Mouse (Mus musculus) embryonic facial prominence, embryonic 12.5 days (tissue): ENCODE data around the gene Ska2. TPM values are rescaled to one million over a fixed set of nuclear protein-coding genes. Genes with fewer than 3 reads are reported as not detected.

ENCODE experiments used
- ATAC-seq: fragments of 200-750 bp; cut with Nextera tagmentation; 2 replicates; pipeline ENCODE4 v1.8.0; 2017; ENCODE audit not compliant: insufficient number of reproducible peaks, insufficient read depth, low FRiP score, low TSS enrichment
- H3K27ac ChIP-seq: fragments of 300-500 bp; sonication (generic); 2 replicates; pipeline ENCODE4 v1.5.1; 2016; ENCODE audit warnings: mild to moderate bottlenecking
- H3K27me3 ChIP-seq: fragments of 300-500 bp; sonication (generic); 2 replicates; pipeline ENCODE4 v1.6.1; 2016; ENCODE audit warnings: mild to moderate bottlenecking, moderate library complexity
- H3K36me3 ChIP-seq: fragments of 300-500 bp; sonication (generic); 2 replicates; pipeline ENCODE4 v1.6.1; 2016; ENCODE audit warnings: mild to moderate bottlenecking
- H3K4me1 ChIP-seq: fragments of 300-500 bp; sonication (generic); 2 replicates; pipeline ENCODE4 v1.6.1; 2016
- H3K4me2 ChIP-seq: fragments of 300-500 bp; sonication (generic); replicated peaks from 2 replicates; pipeline ENCODE4 v1.6.1; 2016; ENCODE audit warnings: mild to moderate bottlenecking, moderate library complexity
- H3K4me3 ChIP-seq: fragments of 300-500 bp; sonication (generic); 2 replicates; pipeline ENCODE4 v1.5.1; 2016; ENCODE audit warnings: mild to moderate bottlenecking
- H3K9ac ChIP-seq: fragments of 300-500 bp; sonication (generic); 2 replicates; pipeline ENCODE4 v1.6.1; 2016; ENCODE audit warnings: mild to moderate bottlenecking, moderate library complexity
- H3K9me3 ChIP-seq: fragments of 300-500 bp; sonication (generic); 2 replicates; pipeline ENCODE4 v1.6.1; 2016; ENCODE audit warnings: mild to moderate bottlenecking, moderate library complexity
- WGBS: fragments of 180-500 bp; shearing (Covaris S2); methylation state at CpG from one replicate; pipeline ENCODE4 v1.1.7; 2016; 5-methylcytosine and 5-hydroxymethylcytosine counted together
- polyA plus RNA-seq: library from polyadenylated mRNA; unstranded; fragments of >200 nt; fragmentation: Nextera tagmentation; extraction: Ambion mirVana; gene quantifications from 2 replicates; pipeline ENCODE4 v1.2.1, GENCODE M21; 2016

The Ska2 gene
- 97.0 and 105 TPM in 2 replicates for polyA plus RNA-seq

DNA sequence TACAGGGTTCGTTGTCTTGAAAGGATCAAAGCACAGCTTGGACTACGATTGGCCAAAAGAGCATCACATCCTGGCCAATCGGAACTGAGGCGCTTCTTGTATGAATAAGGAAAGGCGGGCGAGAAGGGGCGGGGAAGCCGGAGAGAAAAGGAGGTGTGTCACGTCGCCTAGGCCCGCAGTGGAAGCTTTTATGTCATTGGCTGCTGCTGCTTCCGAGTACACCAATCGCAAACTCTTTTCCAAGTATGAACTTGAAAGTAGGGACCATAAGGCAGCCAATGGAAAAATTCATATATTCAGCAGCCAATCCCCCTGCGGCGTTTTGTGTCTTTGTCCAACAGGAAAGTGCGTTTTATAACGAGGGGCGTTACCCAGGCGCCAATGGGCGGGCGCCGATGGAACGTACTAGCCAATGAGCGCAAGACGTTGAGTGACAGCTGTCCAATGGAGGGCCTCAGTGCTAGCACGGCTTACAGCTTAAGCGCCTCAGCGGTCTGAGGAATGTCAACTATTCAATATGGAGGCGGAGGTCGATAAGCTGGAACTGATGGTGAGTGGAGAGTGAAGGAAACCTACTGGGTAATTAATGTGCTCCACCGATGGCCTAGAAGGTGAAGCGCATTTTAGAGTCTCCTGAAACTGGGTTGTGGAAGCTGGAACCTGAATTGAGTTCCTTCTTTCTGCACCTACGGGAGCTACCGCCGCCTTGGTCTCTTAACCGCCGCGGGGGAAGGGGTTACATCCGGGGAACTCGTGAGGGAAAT is at the start of gene Ska2:
TSS of gene Ska2 (plus strand) at position 480 of the 764 bp plus-strand sequence.
- Histone ChIP-seq H3K27me3 (no peaks in the 10 kb centered on the region), H3K36me3 (peaks cover 34% of the 10 kb centered on the region), H3K27ac (peak within 1 kb of the TSS; percentile 98), H3K9ac (peak within 1 kb of the TSS; percentile 99), H3K4me2 (peak within 1 kb of the TSS; percentile 60), H3K9me3 (no peaks in the 10 kb centered on the region), H3K4me3 (peak within 1 kb of the TSS; percentile 95), H3K4me1 (peaks cover 31% of the 10 kb centered on the region)
- WGBS: under 1% methylated on average over 40 of the region's 40 CpGs
- peak; percentile 99 for ATAC-seq

DNA sequence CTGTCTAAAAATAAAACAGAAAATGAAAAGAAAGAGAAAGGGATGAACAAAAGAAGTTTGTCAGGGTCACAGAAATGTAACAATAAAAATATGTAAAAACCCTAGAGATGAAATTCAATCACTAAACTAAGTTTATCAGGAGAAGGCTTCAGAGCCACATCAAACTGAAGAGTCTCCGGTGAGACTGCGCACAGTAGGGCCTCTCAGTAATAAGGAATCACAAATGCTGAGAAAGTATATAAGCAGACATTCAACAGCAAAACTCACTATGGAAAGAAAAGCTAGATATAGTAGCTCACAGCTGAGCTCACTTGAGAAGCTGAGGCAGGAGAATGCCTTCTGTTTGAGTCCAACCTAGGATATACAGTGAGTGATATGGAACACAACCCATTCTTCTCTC is 48.6 kb upstream of the Ska2 start:
- H3K4me3 ChIP-seq: no peak overlapping the region
- ATAC-seq: no peak

DNA sequence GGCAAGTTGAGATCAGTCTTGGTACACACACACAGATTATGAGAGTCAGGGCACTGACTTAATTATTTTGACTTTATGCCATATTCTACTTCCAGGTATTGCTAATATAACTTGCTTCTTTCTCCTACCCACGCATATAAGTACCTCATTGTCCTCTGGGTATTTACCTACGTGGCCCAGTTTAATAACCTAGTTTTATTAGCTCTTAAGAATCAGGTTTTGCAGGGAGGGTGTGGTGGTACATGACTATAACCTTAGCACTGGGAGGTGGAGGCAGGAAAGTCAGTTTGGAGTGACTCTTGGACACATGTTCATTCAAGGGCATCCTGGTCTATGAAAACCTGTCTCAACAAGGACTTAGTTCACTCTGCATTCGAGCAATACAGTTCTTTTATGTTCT is 46.9 kb upstream of the Ska2 start:
- H3K36me3 ChIP-seq: peaks cover 3% of the 10 kb centered on the region; the same call in 1 of the 2 replicates
- ATAC-seq: no peak
- H3K4me2 ChIP-seq: no peak overlapping the region
- no peaks in the 10 kb centered on the region for H3K9me3 ChIP-seq
- no peak overlapping the region for H3K9ac ChIP-seq
- no peak overlapping the region for H3K4me3 ChIP-seq
- no peaks in the 10 kb centered on the region for H3K4me1 ChIP-seq
- 73% methylated on average over 3 of the region's 3 CpGs for WGBS
- no peaks in the 10 kb centered on the region for H3K27me3 ChIP-seq
- H3K27ac ChIP-seq: no peak overlapping the region

More for the DNA sequence above, 48.6 kb upstream of the Ska2 start:
- Histone ChIP-seq H3K9ac (no peak overlapping the region), H3K4me2 (no peak overlapping the region), H3K36me3 (peaks cover 8% of the 10 kb centered on the region), H3K4me1 (no peaks in the 10 kb centered on the region), H3K27me3 (no peaks in the 10 kb centered on the region), H3K9me3 (no peaks in the 10 kb centered on the region), H3K27ac (no peak overlapping the region)
- WGBS: 90% methylated on average over 2 of the region's 2 CpGs

DNA sequence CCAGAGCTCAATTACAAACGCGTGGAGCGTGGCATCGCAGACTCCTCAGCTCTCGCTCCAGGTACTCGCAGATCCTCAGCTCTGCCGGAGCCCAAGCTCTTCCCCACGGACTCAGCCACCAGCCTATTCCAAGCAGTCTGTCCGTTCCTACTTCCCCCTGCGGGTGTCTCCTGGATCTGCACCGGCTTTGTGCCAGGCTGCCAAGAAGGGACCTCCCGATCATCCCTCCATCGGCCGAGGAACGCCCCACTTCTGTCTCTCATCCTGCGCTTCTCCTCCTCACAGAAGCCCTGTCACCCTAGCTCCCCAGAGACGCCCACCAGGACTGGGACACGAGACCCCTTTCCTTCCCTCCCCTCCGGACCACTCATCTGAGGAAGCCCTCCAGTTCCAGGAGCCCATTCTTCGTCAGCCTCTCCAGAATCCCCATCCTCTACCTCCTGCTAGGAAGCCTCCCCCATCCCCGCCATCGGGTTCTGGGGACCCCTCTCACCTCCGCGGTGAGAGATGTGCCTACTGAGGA is 35.6 kb upstream of the Ska2 start:
- peak overlapping the region; percentile 77 for H3K9ac ChIP-seq
- H3K4me3 ChIP-seq: peak overlapping the region; percentile 58
- H3K27me3 ChIP-seq: no peaks in the 10 kb centered on the region
- H3K4me2 ChIP-seq: peak overlapping the region; percentile 82
- ATAC-seq: peak; percentile 73; the same call in 1 of the 2 replicates
- WGBS: under 1% methylated on average over 24 of the region's 24 CpGs
- peaks cover 15% of the 10 kb centered on the region for H3K36me3 ChIP-seq
- H3K9me3 ChIP-seq: no peaks in the 10 kb centered on the region
- peaks cover 4% of the 10 kb centered on the region; the same call in 1 of the 2 replicates for H3K4me1 ChIP-seq
- peak overlapping the region; percentile 81 for H3K27ac ChIP-seq

DNA sequence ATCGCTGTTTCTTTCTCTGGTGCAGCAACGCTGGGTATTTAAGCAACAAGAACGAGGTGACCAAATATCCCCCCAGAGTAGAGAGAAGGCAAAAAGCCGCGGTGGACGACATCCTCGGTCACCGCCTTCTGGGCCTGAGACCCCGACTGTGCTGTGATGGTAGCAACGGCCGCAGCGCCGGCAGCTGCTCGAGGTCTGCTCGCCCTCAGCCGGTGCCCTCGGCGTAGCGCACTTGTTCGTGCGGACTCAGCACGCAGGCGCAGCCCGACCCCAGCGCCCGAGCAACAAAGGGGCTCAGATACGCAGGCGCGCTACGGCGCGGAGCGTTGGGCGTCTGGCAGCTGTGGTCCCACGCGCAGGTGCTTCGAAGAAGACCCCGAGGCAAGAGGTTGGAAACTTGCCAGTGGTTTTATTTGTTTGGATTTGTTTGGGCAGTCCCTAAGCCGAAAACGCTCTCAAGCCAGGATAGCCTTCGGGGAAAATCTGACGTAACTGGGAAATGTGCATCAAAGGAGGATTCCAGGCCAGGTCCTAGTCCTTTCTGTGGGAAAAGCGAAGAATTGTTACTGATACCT is 35.1 kb upstream of the Ska2 start, which contains the start of gene Gdpd1:
TSS of gene Gdpd1 (minus strand) at position 197 of the 575 bp plus-strand sequence.
- peaks cover 17% of the 10 kb centered on the region for H3K36me3 ChIP-seq
- WGBS: 2% methylated on average over 43 of the region's 43 CpGs
- H3K9ac ChIP-seq: peak within 1 kb of the TSS; percentile 77
- no peaks in the 10 kb centered on the region for H3K27me3 ChIP-seq
- peak within 1 kb of the TSS; percentile 58 for H3K4me3 ChIP-seq
- peaks cover 4% of the 10 kb centered on the region; the same call in 1 of the 2 replicates for H3K4me1 ChIP-seq
- peak; percentile 88 for ATAC-seq
- no peaks in the 10 kb centered on the region for H3K9me3 ChIP-seq
- peak within 1 kb of the TSS; percentile 81 for H3K27ac ChIP-seq
- H3K4me2 ChIP-seq: peak within 1 kb of the TSS; percentile 82

DNA sequence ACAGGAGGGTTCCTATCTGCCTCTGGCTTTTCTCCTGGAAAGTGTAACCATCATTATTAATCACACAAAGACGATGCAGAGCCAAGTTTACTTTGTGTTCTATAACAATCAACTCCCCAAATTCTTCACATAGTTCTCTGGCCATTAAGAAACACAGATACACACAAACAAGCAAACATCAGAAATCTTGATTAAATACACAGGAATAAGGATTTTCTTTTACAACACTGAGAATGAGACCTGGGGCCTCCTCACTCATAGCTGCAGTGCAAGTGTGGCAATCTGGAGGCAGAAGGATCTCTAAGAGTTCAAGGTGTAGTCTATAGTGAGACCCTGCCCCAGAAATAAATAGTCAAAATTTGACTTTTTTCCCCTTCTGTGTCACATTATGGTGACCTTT is 25.3 kb upstream of the Ska2 start:
- Histone ChIP-seq H3K4me2 (no peak overlapping the region), H3K9ac (no peak overlapping the region), H3K4me1 (peaks cover 24% of the 10 kb centered on the region), H3K27ac (no peak overlapping the region), H3K9me3 (no peaks in the 10 kb centered on the region), H3K27me3 (no peaks in the 10 kb centered on the region), H3K36me3 (peaks cover 49% of the 10 kb centered on the region), H3K4me3 (no peak overlapping the region)
- 80% methylated on average over 1 of the region's 1 CpGs for WGBS
- no peak for ATAC-seq

DNA sequence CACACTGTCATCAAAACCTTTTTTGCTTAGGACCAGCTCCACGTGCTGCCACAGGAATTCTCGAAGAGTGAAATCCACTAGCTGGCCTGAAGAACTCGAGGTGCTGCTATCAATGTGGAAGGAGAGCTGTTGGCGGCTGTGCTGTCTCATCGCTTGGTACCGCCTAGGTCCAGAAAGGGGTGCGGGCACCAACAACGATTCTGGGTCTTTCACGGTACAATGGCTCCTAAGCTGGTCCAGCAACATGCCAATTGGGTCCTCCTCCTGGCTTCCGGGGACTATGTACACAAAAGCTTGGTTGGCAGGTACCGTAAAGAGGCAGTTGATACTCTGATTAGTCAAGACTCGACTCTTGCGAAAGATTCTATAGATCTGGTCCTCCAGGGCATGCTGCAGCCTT is 23.6 kb upstream of the Ska2 start:
- 90% methylated on average over 13 of the region's 13 CpGs for WGBS

DNA sequence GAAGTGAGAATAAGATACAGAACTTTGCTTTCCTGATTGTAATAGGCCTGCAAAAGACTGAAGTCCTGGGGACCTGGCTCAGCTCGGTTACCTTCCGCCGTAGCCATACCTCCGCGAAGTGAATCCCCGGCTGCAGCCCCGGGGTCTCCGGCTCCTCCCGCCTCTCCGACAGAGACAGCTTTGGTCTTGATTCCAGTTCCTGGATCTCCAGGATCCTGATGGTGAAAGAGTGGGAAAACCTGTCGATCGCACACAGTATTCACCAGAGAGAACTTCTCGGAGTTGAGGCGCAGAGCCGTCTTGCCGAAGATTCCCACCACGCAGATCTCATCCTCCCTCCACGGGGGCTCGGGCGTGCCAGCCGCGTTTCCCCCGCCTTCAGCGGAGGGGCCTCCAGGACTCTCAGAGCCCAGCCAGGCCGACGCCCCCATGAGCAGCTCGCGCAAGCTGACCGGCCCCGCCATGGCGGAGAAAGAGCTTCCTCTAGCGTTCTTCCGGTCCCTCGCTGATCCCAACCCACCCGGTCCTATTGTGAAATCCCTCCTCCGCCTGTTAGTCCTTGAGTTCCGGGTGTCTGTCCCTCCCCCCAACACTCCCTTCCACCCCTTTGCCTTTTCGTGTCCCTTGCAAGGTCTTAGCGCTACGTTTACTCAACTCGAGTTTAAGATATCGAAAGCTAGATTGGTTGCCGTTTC is 22.6 kb upstream of the Ska2 start, which contains the start of gene Smg8:
TSS of gene Smg8 (minus strand) at position 485 of the 695 bp plus-strand sequence.
- Histone ChIP-seq H3K9me3 (no peaks in the 10 kb centered on the region), H3K4me2 (peak within 1 kb of the TSS; percentile 97), H3K36me3 (peaks cover 38% of the 10 kb centered on the region), H3K4me3 (peak within 1 kb of the TSS; percentile 94), H3K27ac (peak within 1 kb of the TSS; percentile 74), H3K4me1 (peaks cover 24% of the 10 kb centered on the region), H3K9ac (peak within 1 kb of the TSS; percentile 94), H3K27me3 (no peaks in the 10 kb centered on the region)
- 0 out of 2 replicates have a peak, but pooled peaks have one; percentile 74 for ATAC-seq
- under 1% methylated on average over 42 of the region's 43 CpGs for WGBS

More for the DNA sequence above, 23.6 kb upstream of the Ska2 start:
- peaks cover 24% of the 10 kb centered on the region for H3K4me1 ChIP-seq
- no peak overlapping the region for H3K27ac ChIP-seq
- no peaks in the 10 kb centered on the region for H3K27me3 ChIP-seq
- H3K9me3 ChIP-seq: no peaks in the 10 kb centered on the region
- H3K9ac ChIP-seq: peak overlapping the region; percentile 94
- H3K4me3 ChIP-seq: peak overlapping the region; percentile 94
- peaks cover 40% of the 10 kb centered on the region for H3K36me3 ChIP-seq
- H3K4me2 ChIP-seq: peak overlapping the region; percentile 97
- ATAC-seq: no peak

DNA sequence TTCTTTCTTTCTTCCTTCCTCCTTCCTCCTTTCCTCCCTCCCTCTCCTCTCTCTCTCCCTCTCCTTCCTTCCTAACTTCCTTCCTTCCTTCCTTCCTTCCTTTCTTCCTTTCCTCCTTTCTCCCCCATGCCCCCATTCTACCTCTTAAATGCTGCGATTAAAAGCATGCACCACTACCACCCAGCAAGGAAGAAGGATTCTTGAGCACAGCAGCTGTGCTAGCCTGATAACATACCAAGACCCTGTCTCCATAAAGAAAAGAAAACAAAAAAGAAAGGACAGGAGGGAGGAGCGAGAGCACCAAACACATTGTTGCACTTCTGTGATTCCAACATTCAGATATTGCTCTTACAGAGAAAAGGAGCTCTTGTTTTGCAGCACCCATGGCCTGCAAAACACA is 21.9 kb upstream of the Ska2 start:
- Histone ChIP-seq H3K9ac (peak overlapping the region; percentile 94; the same call in 1 of the 2 replicates), H3K27me3 (no peaks in the 10 kb centered on the region), H3K4me3 (peak overlapping the region; percentile 94), H3K4me1 (peaks cover 24% of the 10 kb centered on the region), H3K27ac (peak overlapping the region; percentile 74; the same call in 1 of the 2 replicates), H3K36me3 (peaks cover 38% of the 10 kb centered on the region), H3K4me2 (peak overlapping the region; percentile 97), H3K9me3 (no peaks in the 10 kb centered on the region)
- 72% methylated on average over 2 of the region's 2 CpGs for WGBS
- no peak for ATAC-seq

DNA sequence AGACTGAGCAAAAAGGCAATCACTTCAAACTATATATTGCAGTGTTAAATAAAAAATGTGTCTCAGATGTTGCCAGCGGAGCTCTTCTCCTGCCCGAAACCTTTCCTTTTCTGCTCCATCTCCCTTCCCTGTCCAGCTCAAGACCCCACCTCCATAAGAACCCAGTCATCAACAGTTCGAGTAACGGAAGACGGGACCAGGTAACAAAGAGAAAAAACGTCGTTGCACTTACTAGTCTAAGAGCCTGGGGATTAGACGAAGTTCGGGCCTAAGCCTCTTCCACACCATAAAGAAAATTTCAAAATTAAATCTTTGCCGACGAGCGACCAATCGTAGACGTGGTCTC is 652 bp upstream of the Ska2 start, which contains the start of gene Prr11:
TSS of gene Prr11 (minus strand) at position 300 of the 346 bp plus-strand sequence.
- no peak for ATAC-seq
- Histone ChIP-seq H3K27me3 (no peaks in the 10 kb centered on the region), H3K9me3 (no peaks in the 10 kb centered on the region), H3K4me3 (peak within 1 kb of the TSS; percentile 95), H3K9ac (peak within 1 kb of the TSS; percentile 99), H3K4me1 (peaks cover 25% of the 10 kb centered on the region), H3K36me3 (peaks cover 34% of the 10 kb centered on the region), H3K4me2 (peak within 1 kb of the TSS; percentile 60), H3K27ac (peak within 1 kb of the TSS; percentile 98)
- WGBS: 0% methylated on average over 14 of the region's 14 CpGs

DNA sequence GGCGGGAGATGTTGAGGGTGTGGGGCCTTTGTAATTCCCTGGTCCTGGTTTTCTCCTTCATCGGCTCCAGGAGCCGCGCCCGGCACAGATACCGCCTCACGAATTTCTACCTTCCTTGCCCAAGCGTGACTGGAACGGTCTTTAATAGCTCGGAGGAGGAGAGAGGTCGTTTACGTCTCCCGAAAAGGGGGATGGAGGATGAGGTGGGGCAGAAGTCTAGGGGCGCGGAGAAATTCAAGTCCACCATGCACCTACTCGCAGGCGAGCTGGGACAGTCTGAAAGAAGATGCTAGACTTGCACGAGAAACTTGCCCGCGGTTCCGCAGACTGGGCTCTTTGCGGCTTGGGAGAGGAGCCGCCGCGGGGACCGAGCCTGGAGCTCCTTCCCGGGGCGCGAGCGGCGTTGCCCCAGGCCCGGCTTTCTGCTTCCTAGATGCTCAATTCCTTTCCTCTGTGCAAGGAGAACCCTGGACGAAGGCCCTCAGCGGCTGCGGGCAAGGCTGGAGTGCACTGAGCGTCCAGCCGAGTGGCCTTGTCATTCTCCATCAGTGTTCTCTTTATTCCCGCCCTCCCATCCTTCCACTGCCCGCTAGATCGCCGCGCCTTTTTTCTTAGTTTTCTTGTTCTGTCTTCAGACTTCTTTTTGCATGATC is 611 bp downstream of the Ska2 start:
- Histone ChIP-seq H3K9ac (peak overlapping the region; percentile 99), H3K9me3 (no peaks in the 10 kb centered on the region), H3K27me3 (no peaks in the 10 kb centered on the region), H3K4me2 (peak overlapping the region; percentile 59), H3K4me3 (peak overlapping the region; percentile 95), H3K4me1 (peaks cover 32% of the 10 kb centered on the region), H3K36me3 (peaks cover 34% of the 10 kb centered on the region), H3K27ac (peak overlapping the region; percentile 98)
- ATAC-seq: no peak
- WGBS: 0% methylated on average over 42 of the region's 42 CpGs
